Mouse (Mus musculus) liver, postnatal 0 days (tissue): Measurements from ENCODE around the gene Spag16. TPM values are rescaled to one million over a fixed set of nuclear protein-coding genes. Genes with fewer than 3 reads are reported as not detected.

Source experiments
- ATAC-seq: fragments of 200-750 bp; cut with Nextera tagmentation; 2 replicates; pipeline ENCODE4 v1.8.0; 2017; ENCODE audit warnings: mild to moderate bottlenecking, moderate library complexity
- DNase-seq: peaks from one replicate; pipeline ENCODE4 v3.0.0-alpha.2; 2016
- H3K27ac ChIP-seq: fragments of 300-500 bp; sonication (generic); 2 replicates; pipeline ENCODE4 v1.5.1; 2014; ENCODE audit warnings: antibody characterized with exemption, moderate library complexity, mild to moderate bottlenecking, low read depth
- H3K27me3 ChIP-seq: fragments of 300-500 bp; sonication (generic); 2 replicates; pipeline ENCODE4 v1.6.1; 2014; ENCODE audit warnings: low read length, control low read depth, mixed read lengths; ENCODE audit not compliant: insufficient read depth
- H3K36me3 ChIP-seq: fragments of 300-500 bp; sonication (generic); replicated peaks from 2 replicates; pipeline ENCODE4 v1.6.1; 2014; ENCODE audit warnings: mild to moderate bottlenecking, control low read depth, low read length, moderate library complexity, mixed read lengths; ENCODE audit not compliant: insufficient read depth
- H3K4me1 ChIP-seq: fragments of 300-500 bp; sonication (generic); 2 replicates; pipeline ENCODE4 v1.6.1; 2014; ENCODE audit warnings: antibody characterized with exemption, mild to moderate bottlenecking, control low read depth; ENCODE audit not compliant: insufficient read depth
- H3K4me2 ChIP-seq: fragments of 300-500 bp; sonication (generic); 2 replicates; pipeline ENCODE4 v1.6.1; 2014; ENCODE audit warnings: low read depth, mild to moderate bottlenecking, low read length, moderate library complexity, mixed read lengths
- H3K4me3 ChIP-seq: fragments of 300-500 bp; sonication (generic); 2 replicates; pipeline ENCODE4 v1.5.1; 2014; ENCODE audit warnings: low read depth, low read length
- H3K9ac ChIP-seq: fragments of 300-500 bp; sonication (generic); replicated peaks from 2 replicates; pipeline ENCODE4 v1.6.1; 2014; ENCODE audit warnings: mild to moderate bottlenecking, moderate library complexity
- H3K9me3 ChIP-seq: fragments of 300-500 bp; sonication (generic); 2 replicates; pipeline ENCODE4 v1.6.1; 2016; ENCODE audit warnings: mild to moderate bottlenecking, control low read depth, low read length, mixed read lengths
- CTCF ChIP-seq: sonication (generic); IDR thresholded peaks from 2 replicates; pipeline ENCODE4 v1.5.1; 2016; ENCODE audit warnings: antibody characterized with exemption, low read depth
- EP300 ChIP-seq: IDR thresholded peaks from 2 replicates; pipeline ENCODE4 v1.6.1; 2016; ENCODE audit warnings: antibody characterized with exemption, low read depth, mild to moderate bottlenecking
- WGBS: fragments of 180-500 bp; shearing (Covaris S2); extraction: QIAGEN DNeasy Blood & Tissue Kit; methylation state at CpG from one replicate; pipeline ENCODE4 v1.1.7; 2014; ENCODE audit not compliant: insufficient replicate concordance; 5-methylcytosine and 5-hydroxymethylcytosine counted together
- polyA plus RNA-seq: library from polyadenylated mRNA; unstranded; fragments of >200 nt; fragmentation: Nextera tagmentation; extraction: Ambion mirVana; gene quantifications from 2 replicates; pipeline ENCODE4 v1.2.1, GENCODE M21; 2015

Spag16 gene
- polyA plus RNA-seq, 1 experiment from 2014 or later: not detected

GRCm38 (mm10) chr1:70351371-70351770 is 524.6 kb downstream of the Spag16 start:
- no peaks in the 10 kb centered on the region for H3K9me3 ChIP-seq
- DNase-seq (no peak), ATAC-seq (no peak)
- no peak overlapping the region for H3K9ac ChIP-seq
- H3K4me1 ChIP-seq: no peaks in the 10 kb centered on the region
- H3K27me3 ChIP-seq: no peaks in the 10 kb centered on the region
- TF ChIP-seq CTCF: no peak
- no peak for TF ChIP-seq EP300
- WGBS: 70% methylated on average over 3 of the region's 3 CpGs
- H3K36me3 ChIP-seq: no peaks in the 10 kb centered on the region
- no peak overlapping the region for H3K4me3 ChIP-seq
- no peak overlapping the region for H3K27ac ChIP-seq
- H3K4me2 ChIP-seq: no peak overlapping the region

GRCm38 (mm10) chr1:70354014-70354413 is 527.2 kb downstream of the Spag16 start:
- H3K4me3 ChIP-seq: no peak overlapping the region
- ATAC-seq (no peak), DNase-seq (no peak)
- no peak overlapping the region for H3K9ac ChIP-seq
- no peak overlapping the region for H3K4me2 ChIP-seq
- H3K4me1 ChIP-seq: no peaks in the 10 kb centered on the region
- H3K27ac ChIP-seq: no peak overlapping the region
- no peak for TF ChIP-seq CTCF
- no peak for TF ChIP-seq EP300
- no peaks in the 10 kb centered on the region for H3K36me3 ChIP-seq
- no peaks in the 10 kb centered on the region for H3K9me3 ChIP-seq
- no peaks in the 10 kb centered on the region for H3K27me3 ChIP-seq

- H3K4me2 ChIP-seq: no peak overlapping the region
- no peaks in the 10 kb centered on the region for H3K9me3 ChIP-seq
- no peak overlapping the region for H3K9ac ChIP-seq
- no peak for DNase-seq
- no peak overlapping the region for H3K27ac ChIP-seq
- ATAC-seq: no peak
- no peaks in the 10 kb centered on the region for H3K36me3 ChIP-seq
- no peak overlapping the region for H3K4me3 ChIP-seq
- TF ChIP-seq EP300 (no peak), CTCF (no peak)
- 68% methylated on average over 4 of the region's 4 CpGs for WGBS
- no peaks in the 10 kb centered on the region for H3K4me1 ChIP-seq
- H3K27me3 ChIP-seq: no peaks in the 10 kb centered on the region
Observed at GRCm38 (mm10) chr1:70371721-70372120, 545.0 kb downstream of the Spag16 start.

- WGBS: 85% methylated on average over 7 of the region's 7 CpGs
- Histone ChIP-seq H3K4me2 (no peak overlapping the region), H3K9ac (no peak overlapping the region), H3K36me3 (no peaks in the 10 kb centered on the region), H3K4me3 (no peak overlapping the region), H3K27ac (no peak overlapping the region), H3K27me3 (no peaks in the 10 kb centered on the region), H3K4me1 (no peaks in the 10 kb centered on the region), H3K9me3 (no peaks in the 10 kb centered on the region)
- DNase-seq (no peak), ATAC-seq (no peak)
- TF ChIP-seq EP300 (no peak), CTCF (no peak)
Observed at GRCm38 (mm10) chr1:70380096-70380495, 553.3 kb downstream of the Spag16 start.

- Histone ChIP-seq H3K27ac (no peak overlapping the region), H3K36me3 (no peaks in the 10 kb centered on the region), H3K4me2 (no peak overlapping the region), H3K9me3 (no peaks in the 10 kb centered on the region), H3K4me1 (no peaks in the 10 kb centered on the region), H3K27me3 (no peaks in the 10 kb centered on the region), H3K9ac (no peak overlapping the region), H3K4me3 (no peak overlapping the region)
- no peak for ATAC-seq
- WGBS: 62% methylated on average over 9 of the region's 9 CpGs
- no peak for TF ChIP-seq EP300
- TF ChIP-seq CTCF: no peak
- no peak for DNase-seq
Observed at GRCm38 (mm10) chr1:70442209-70443080, 615.7 kb downstream of the Spag16 start.

GRCm38 (mm10) chr1:70479864-70480263 is 653.1 kb downstream of the Spag16 start:
- DNase-seq (no peak), ATAC-seq (no peak)
- no peak for TF ChIP-seq EP300
- TF ChIP-seq CTCF: no peak
- H3K9me3 ChIP-seq: no peaks in the 10 kb centered on the region
- H3K27ac ChIP-seq: no peak overlapping the region
- H3K36me3 ChIP-seq: no peaks in the 10 kb centered on the region
- no peak overlapping the region for H3K4me3 ChIP-seq
- no peak overlapping the region for H3K9ac ChIP-seq
- no peaks in the 10 kb centered on the region for H3K27me3 ChIP-seq
- no peak overlapping the region for H3K4me2 ChIP-seq
- no peaks in the 10 kb centered on the region for H3K4me1 ChIP-seq
- WGBS: 74% methylated on average over 1 of the region's 1 CpGs

GRCm38 (mm10) chr1:70518918-70519317 is 692.1 kb downstream of the Spag16 start:
- Histone ChIP-seq H3K4me2 (no peak overlapping the region), H3K4me1 (no peaks in the 10 kb centered on the region), H3K27ac (no peak overlapping the region), H3K4me3 (no peak overlapping the region), H3K9ac (no peak overlapping the region), H3K9me3 (0 out of 2 replicates have a peak, but pooled peaks cover 3% of the 10 kb centered on the region), H3K36me3 (no peaks in the 10 kb centered on the region), H3K27me3 (no peaks in the 10 kb centered on the region)
- DNase-seq (no peak), ATAC-seq (no peak)
- TF ChIP-seq CTCF (no peak), EP300 (no peak)
